In genomic region chr1:191517969-191518368, GRCm38 (mm10) we compare ENCODE assay signal across 18 mouse cellular contexts. TPM values are rescaled to one million over a fixed set of nuclear protein-coding genes. Genes with fewer than 3 reads are reported as not detected.
DNase-seq lines count a peak whose midpoint lies in the region; ATAC-seq and TF ChIP-seq lines count a peak whose summit lies in the region.
"Had no signal": no experiment of that assay in that cellular context is flagged by ENCODE, and none has a peak within 500 bp of the region (broad histone marks: within the 10 kb centered on the region; RNA-seq: fewer than 3 reads in every experiment).

No protein-coding gene starts in this region.

- peaks cover 16% of the 10 kb centered on the region for H3K4me1 ChIP-seq in heart, embryonic 10.5 days
- H3K4me1 ChIP-seq in liver, embryonic 15.5 days (replicated peaks) = peaks cover 24% of the 10 kb centered on the region
- H3K4me1 ChIP-seq in thymus, adult 2 months (replicated peaks; ENCODE audit: control insufficient read depth, insufficient read depth, low read length) = peaks cover 40% of the 10 kb centered on the region
- H3K4me1 ChIP-seq: embryonic facial prominence, embryonic 12.5 days; hindbrain, embryonic 13.5 days; midbrain, embryonic 12.5 days had no signal

- H3K4me3 ChIP-seq in heart, embryonic 10.5 days = no peak overlapping the region
- no peak overlapping the region for H3K4me3 ChIP-seq in liver, embryonic 15.5 days (replicated peaks)
- peak overlapping the region; percentile 29 for H3K4me3 ChIP-seq in thymus, adult 2 months (ENCODE audit: control insufficient read depth, insufficient read depth, low read length)
- H3K4me3 ChIP-seq: embryonic facial prominence, embryonic 12.5 days; hindbrain, embryonic 13.5 days; midbrain, embryonic 12.5 days; myocyte had no signal

- no peaks in the 10 kb centered on the region for H3K27me3 ChIP-seq in heart, embryonic 10.5 days (ENCODE audit: insufficient read depth, poor library complexity, severe bottlenecking)
- H3K27me3 ChIP-seq in liver, embryonic 15.5 days = no peaks in the 10 kb centered on the region
- H3K27me3 ChIP-seq in thymus, adult 2 months (ENCODE audit: control insufficient read depth, insufficient read depth, low read length) = no peaks in the 10 kb centered on the region
- H3K27me3 ChIP-seq: embryonic facial prominence, embryonic 12.5 days; hindbrain, embryonic 13.5 days; midbrain, embryonic 12.5 days had no signal

- DNase-seq in heart, embryonic 10.5 days (ENCODE audit: low spot score) = no peak
- no peak for DNase-seq in heart, adult 8-10 months (ENCODE audit: low spot score)
- peak; percentile 30 for DNase-seq in c-Kit-positive CD71-positive TER-119-positive erythroid progenitor cells, embryonic 14.5 days (ENCODE audit: low spot score)
- DNase-seq in thymus, adult 2 months = peak; percentile 48
- DNase-seq in adrenal gland, postnatal 10 days = no peak
- no peak for DNase-seq in left cerebral cortex, postnatal 10 days (ENCODE audit: extremely low spot score in 1 of 2, low spot score in 2 of 2)
- no peak for DNase-seq in urinary bladder, postnatal 36 days (ENCODE audit: low spot score in 2 of 2)
- DNase-seq: adrenal gland, postnatal 25 days; cerebellum, postnatal 14 days; heart, postnatal 10 days; lung, embryonic 14.5 days; right cerebral cortex, adult 18-20 months had no signal

- 67% methylated on average over 5 of the region's 5 CpGs for WGBS in heart, embryonic 10.5 days
- WGBS in liver, embryonic 15.5 days (ENCODE audit: insufficient replicate concordance) = 28% methylated on average over 5 of the region's 5 CpGs
- 22% methylated on average over 5 of the region's 5 CpGs for WGBS in thymus, adult 2 months

- ATAC-seq in liver, embryonic 15.5 days (ENCODE audit: insufficient read depth) = peak; percentile 88
- ATAC-seq: intestine, embryonic 16.5 days had no signal

- no peak overlapping the region; the same call in 1 of the 2 replicates for H3K4me2 ChIP-seq in liver, embryonic 15.5 days
- H3K4me2 ChIP-seq: embryonic facial prominence, embryonic 12.5 days; hindbrain, embryonic 13.5 days; lung, embryonic 14.5 days; midbrain, embryonic 12.5 days had no signal

- H3K9me3 ChIP-seq in heart, embryonic 10.5 days = no peaks in the 10 kb centered on the region
- no peaks in the 10 kb centered on the region for H3K9me3 ChIP-seq in liver, embryonic 15.5 days (replicated peaks)
- H3K9me3 ChIP-seq: embryonic facial prominence, embryonic 12.5 days; hindbrain, embryonic 13.5 days; midbrain, embryonic 12.5 days had no signal

- 0 out of 2 replicates have a peak overlapping the region, but pooled peaks have one; percentile 11 for H3K27ac ChIP-seq in heart, embryonic 10.5 days
- H3K27ac ChIP-seq in liver, embryonic 15.5 days (replicated peaks) = no peak overlapping the region
- H3K27ac ChIP-seq in thymus, adult 2 months (ENCODE audit: control insufficient read depth, insufficient read depth, low read length) = peak overlapping the region; percentile 67
- H3K27ac ChIP-seq: embryonic facial prominence, embryonic 12.5 days; hindbrain, embryonic 13.5 days; midbrain, embryonic 12.5 days had no signal

- no peak overlapping the region for H3K9ac ChIP-seq in liver, embryonic 15.5 days
- H3K9ac ChIP-seq: embryonic facial prominence, embryonic 12.5 days; hindbrain, embryonic 13.5 days; lung, embryonic 14.5 days; midbrain, embryonic 12.5 days had no signal

- 0 out of 2 replicates have a peak, but pooled peaks have one; percentile 27 for TF ChIP-seq POLR2A in thymus, adult 2 months (IDR thresholded peaks at IDR 0.05; ENCODE audit: control insufficient read depth, extremely low read depth, insufficient read depth, low read length, poor library complexity)

- peak; percentile 58; the same call in 1 of the 2 replicates for TF ChIP-seq CTCF in thymus, adult 2 months (IDR thresholded peaks at IDR 0.05; ENCODE audit: borderline replicate concordance, control insufficient read depth, extremely low read depth, insufficient read depth, low read length, poor library complexity)

- H3K36me3 ChIP-seq in heart, embryonic 10.5 days = no peaks in the 10 kb centered on the region
- H3K36me3 ChIP-seq in liver, embryonic 15.5 days (replicated peaks) = no peaks in the 10 kb centered on the region
- no peaks in the 10 kb centered on the region for H3K36me3 ChIP-seq in thymus, adult 2 months (ENCODE audit: control insufficient read depth, insufficient read depth, low read length)
- H3K36me3 ChIP-seq: embryonic facial prominence, embryonic 12.5 days; hindbrain, embryonic 13.5 days; midbrain, embryonic 12.5 days had no signal

- intact Hi-C loops in left cerebral cortex, postnatal 10 days (cut with DNase I) = no loop called here

RNA-seq across cellular contexts. Expression of gene Dtl, which starts 57.4 kb away (rescaled TPM):
- 45.5 and 53.6 TPM in 2 replicates for polyA plus RNA-seq in heart, embryonic 10.5 days (2016; fragmentation: Nextera tagmentation; extraction: Ambion mirVana)
- total RNA-seq in heart, adult 8-10 months (2022) = under 1 TPM; 0.06 to 0.34 (median 0.20) TPM
- polyA plus RNA-seq in liver, embryonic 15.5 days (2015; fragmentation: Nextera tagmentation; extraction: Ambion mirVana) = 27.7 and 29.5 TPM in 2 replicates
- 13.7 and 20.2 TPM in 2 replicates for polyA plus RNA-seq in thymus, adult 2 months (2012; rRNA removed)
- 10 to 100 TPM in 1 of 2 experiments, 1 to 10 TPM in 1; 7.8 to 11.9 TPM for total RNA-seq in adrenal gland, postnatal 10 days (2021)
- 1 to 10 TPM; 4.3 to 4.7 TPM for total RNA-seq in left cerebral cortex, postnatal 10 days (2021)

RNA-seq across cellular contexts. Expression of gene Ints7, which starts 57.5 kb away (rescaled TPM):
- polyA plus RNA-seq in heart, embryonic 10.5 days (2016; fragmentation: Nextera tagmentation; extraction: Ambion mirVana) = 52.9 and 58.7 TPM in 2 replicates
- total RNA-seq in heart, adult 8-10 months (2022) = 10 to 100 TPM in 3 of 4 experiments, 1 to 10 TPM in 1; 9.7 to 11.2 (median 10.8) TPM
- polyA plus RNA-seq in liver, embryonic 15.5 days (2015; fragmentation: Nextera tagmentation; extraction: Ambion mirVana) = 18.4 and 19.4 TPM in 2 replicates
- 62.2 and 71.0 TPM in 2 replicates for polyA plus RNA-seq in thymus, adult 2 months (2012; rRNA removed)
- 10 to 100 TPM; 33.8 to 36.4 TPM for total RNA-seq in adrenal gland, postnatal 10 days (2021)
- 10 to 100 TPM; 33.1 to 35.2 TPM for total RNA-seq in left cerebral cortex, postnatal 10 days (2021)

Comparison
In these comparisons a context has a peak if more than half of its experiments do, and no peak if none do; other contexts are left out.
1. DNase-seq: peak in c-Kit-positive CD71-positive TER-119-positive erythroid progenitor cells, embryonic 14.5 days (single experiment) and thymus, adult 2 months (single experiment); none in heart, embryonic 10.5 days (single experiment), heart, adult 8-10 months (single experiment), adrenal gland, postnatal 10 days (single experiment), left cerebral cortex, postnatal 10 days (0 of 2) and urinary bladder, postnatal 36 days (0 of 2).